Mouse (Mus musculus) CH12.LX (cell line): ENCODE measurements around the gene Ccser1. TPM values are rescaled to one million over a fixed set of nuclear protein-coding genes. Genes with fewer than 3 reads are reported as not detected.

Source experiments
- DNase-seq: peaks from one replicate; pipeline ENCODE4 v3.0.0-alpha.2; 2013; ENCODE audit errors: extremely low read depth
- H3K27ac ChIP-seq: 2 replicates; pipeline ENCODE4 v1.5.1; 2012; ENCODE audit warnings: low read depth, mild to moderate bottlenecking, control low read depth, moderate library complexity; ENCODE audit not compliant: insufficient read depth
- H3K27me3 ChIP-seq: replicated peaks from 2 replicates; pipeline ENCODE3; 2012; ENCODE audit warnings: inconsistent platforms
- H3K36me3 ChIP-seq, 2 experiments: replicated peaks in 1 of 2; 2 replicates each; pipeline versions ENCODE3 to v1.6.1; 2012; ENCODE audit warnings: inconsistent platforms in 1 of 2, low read length in 1 of 2, mild to moderate bottlenecking in 1 of 2, mixed read lengths in 1 of 2, moderate library complexity in 1 of 2; ENCODE audit not compliant: control insufficient read depth in 1 of 2, insufficient read depth in 1 of 2
- H3K4me1 ChIP-seq, 2 experiments: 2 replicates each; pipeline ENCODE4 v1.6.1; 2012; ENCODE audit warnings: inconsistent platforms in 1 of 2, moderate library complexity in 1 of 2; ENCODE audit not compliant: insufficient read depth in 2 of 2, control insufficient read depth in 1 of 2
- H3K4me2 ChIP-seq: 2 replicates; pipeline ENCODE4 v1.6.1; 2012; ENCODE audit warnings: low read depth, mild to moderate bottlenecking, control low read depth; ENCODE audit not compliant: poor library complexity, insufficient read depth, severe bottlenecking
- H3K4me3 ChIP-seq, 3 experiments: fragments of 150-350 bp in 1 of 3; sonication (generic) in 1 of 3; replicated peaks in 1 of 3; 2 replicates each; pipeline versions ENCODE3 to v1.5.1; 2011 to 2012; ENCODE audit warnings: low read depth in 2 of 3, low read length in 2 of 3, mild to moderate bottlenecking in 2 of 3, moderate library complexity in 2 of 3, control low read depth in 1 of 3, improper control_type of control experiment in 1 of 3, inconsistent platforms in 1 of 3, mixed read lengths in 1 of 3; ENCODE audit not compliant: poor library complexity in 1 of 3
- H3K79me2 ChIP-seq: replicated peaks from 2 replicates; pipeline ENCODE4 v1.6.1; 2012; ENCODE audit warnings: mild to moderate bottlenecking, moderate library complexity; ENCODE audit not compliant: control insufficient read depth, poor library complexity, insufficient read depth, severe bottlenecking; ENCODE audit errors: extremely low read depth
- H3K9ac ChIP-seq: 2 replicates; pipeline ENCODE4 v1.6.1; 2012; ENCODE audit warnings: low read depth, mild to moderate bottlenecking, control low read depth, moderate library complexity; ENCODE audit not compliant: insufficient read depth
- H3K9me3 ChIP-seq: replicated peaks from 2 replicates; pipeline ENCODE3; 2012; ENCODE audit warnings: low read length, inconsistent platforms, mixed read lengths
- BHLHE40 ChIP-seq: IDR thresholded peaks from 2 replicates; pipeline ENCODE4 v1.6.1; 2011; ENCODE audit warnings: mild to moderate bottlenecking, low read depth, low read length, improper control_type of control experiment
- E2F4 ChIP-seq: IDR thresholded peaks from 2 replicates; pipeline ENCODE4 v1.6.1; 2011; ENCODE audit warnings: low read depth, low read length, improper control_type of control experiment; ENCODE audit not compliant: insufficient replicate concordance
- ELF1 ChIP-seq: IDR thresholded peaks from 2 replicates; pipeline ENCODE4 v1.6.1; 2014; ENCODE audit warnings: low read depth, mild to moderate bottlenecking, inconsistent platforms, low read length, improper control_type of control experiment
- HCFC1 ChIP-seq: IDR thresholded peaks from 2 replicates; pipeline ENCODE4 v1.6.1; 2012; ENCODE audit warnings: low read depth, mild to moderate bottlenecking, inconsistent platforms, low read length, improper control_type of control experiment
- JUND ChIP-seq: conservative IDR thresholded peaks from 2 replicates; pipeline ENCODE4 v1.6.1; 2011; ENCODE audit warnings: low read depth, low read length, improper control_type of control experiment
- KAT2A ChIP-seq: IDR thresholded peaks from 2 replicates; pipeline ENCODE4 v1.6.1; 2012; ENCODE audit warnings: low read length, improper control_type of control experiment, inconsistent platforms; ENCODE audit not compliant: insufficient replicate concordance
- MAFK ChIP-seq: IDR thresholded peaks from 2 replicates; pipeline ENCODE4 v1.6.1; 2011; ENCODE audit warnings: low read length, improper control_type of control experiment; ENCODE audit not compliant: insufficient replicate concordance
- MAX ChIP-seq: IDR thresholded peaks from 2 replicates; pipeline ENCODE4 v1.6.1; 2011; ENCODE audit warnings: low read length, improper control_type of control experiment
- MEF2A ChIP-seq: IDR thresholded peaks from 2 replicates; pipeline ENCODE4 v1.6.1; 2014; ENCODE audit warnings: low read depth, mild to moderate bottlenecking, inconsistent platforms, low read length, improper control_type of control experiment, borderline replicate concordance
- MYC ChIP-seq: IDR thresholded peaks from 2 replicates; pipeline ENCODE4 v1.6.1; 2011; ENCODE audit warnings: low read depth, mild to moderate bottlenecking, improper control_type of control experiment, low read length
- NELFE ChIP-seq: IDR thresholded peaks from 2 replicates; pipeline ENCODE4 v1.6.1; 2011; ENCODE audit warnings: low read depth, low read length, improper control_type of control experiment
- NRF1 ChIP-seq: IDR thresholded peaks from 2 replicates; pipeline ENCODE4 v1.6.1; 2014; ENCODE audit warnings: low read depth, mild to moderate bottlenecking, inconsistent platforms, low read length, improper control_type of control experiment, moderate library complexity
- POLR2AphosphoS2 ChIP-seq: IDR thresholded peaks from 2 replicates; pipeline ENCODE4 v1.6.1; 2011; ENCODE audit warnings: low read depth, low read length, improper control_type of control experiment
- RAD21 ChIP-seq: IDR thresholded peaks from 2 replicates; pipeline ENCODE4 v1.6.1; 2011; ENCODE audit warnings: low read depth, mild to moderate bottlenecking, low read length, improper control_type of control experiment, moderate library complexity
- RCOR1 ChIP-seq: conservative IDR thresholded peaks from 2 replicates; pipeline ENCODE4 v1.6.1; 2012; ENCODE audit warnings: low read depth, mild to moderate bottlenecking, inconsistent platforms, low read length, improper control_type of control experiment
- TBP ChIP-seq: conservative IDR thresholded peaks from 2 replicates; pipeline ENCODE4 v1.6.1; 2011; ENCODE audit warnings: low read depth, low read length, improper control_type of control experiment
- TCF12 ChIP-seq: IDR thresholded peaks from 2 replicates; pipeline ENCODE4 v1.6.1; 2014; ENCODE audit warnings: low read depth, mild to moderate bottlenecking, inconsistent platforms, low read length, improper control_type of control experiment
- UBTF ChIP-seq: IDR thresholded peaks from 2 replicates; pipeline ENCODE4 v1.6.1; 2012; ENCODE audit warnings: low read depth, mild to moderate bottlenecking, inconsistent platforms, low read length, improper control_type of control experiment, moderate library complexity
- USF1 ChIP-seq: IDR thresholded peaks from 2 replicates; pipeline ENCODE4 v1.6.1; 2014; ENCODE audit warnings: low read depth, mild to moderate bottlenecking, inconsistent platforms, low read length, improper control_type of control experiment
- ZC3H11A ChIP-seq: IDR thresholded peaks from 2 replicates; pipeline ENCODE4 v1.6.1; 2012; ENCODE audit warnings: low read depth, mild to moderate bottlenecking, inconsistent platforms, low read length, improper control_type of control experiment
- ZKSCAN1 ChIP-seq: IDR thresholded peaks from 2 replicates; pipeline ENCODE4 v1.6.1; 2012; ENCODE audit warnings: low read depth, inconsistent platforms, low read length, improper control_type of control experiment, borderline replicate concordance
- ZNF384 ChIP-seq: IDR thresholded peaks from 2 replicates; pipeline ENCODE4 v1.6.1; 2012; ENCODE audit warnings: low read depth, low read length, improper control_type of control experiment, inconsistent platforms
- dilution Hi-C: fragments of 300-500 bp; cut with MboI; formaldehyde crosslinking; loops from 2 replicates; pipeline ENCODE4 v1.14.3; 2020; ENCODE audit warnings: low sequenced_read_pairs; ENCODE audit not compliant: extremely low pct_unique_long_range_greater_than_20kb, extremely low pct_ligation_motif_present
- in situ Hi-C: fragments of 300-500 bp; cut with MboI; formaldehyde crosslinking; loops from 3 replicates; pipeline ENCODE4 v1.14.3; 2019; ENCODE audit warnings: low sequenced_read_pairs, low pct_ligation_motif_present, low pct_unique_long_range_greater_than_20kb, mixed read lengths
- polyA plus RNA-seq: library from polyadenylated mRNA; unstranded; fragments of >175 nt; gene quantifications from 2 replicates; pipeline ENCODE4 v1.2.1, GENCODE M21; 2012; ENCODE audit warnings: low read depth; ENCODE audit not compliant: insufficient read length
- total RNA-seq, 2 experiments: library from RNA; depleted of rRNA; stranded (reverse); fragments of 300-350 nt in 1 of 2; fragments of >200 nt in 1 of 2; gene quantifications; 2 replicates each; pipeline ENCODE4 v1.2.3; 2012 to 2014

Gene Ccser1
- total and polyA plus RNA-seq, 3 experiments: not detected

GRCm38 (mm10) chr6:61155059-61155629, 25.0 kb upstream of the Ccser1 start:
- in situ Hi-C loops: no loop called here
- H3K4me1 ChIP-seq: no peaks in the 10 kb centered on the region
- no peak overlapping the region for H3K4me3 ChIP-seq
- H3K27ac ChIP-seq: no peak overlapping the region
- peaks cover 34% of the 10 kb centered on the region for H3K9me3 ChIP-seq
- no peak overlapping the region for H3K9ac ChIP-seq
- no peak for TF ChIP-seq ZKSCAN1
- TF ChIP-seq JUND: no peak
- no peak for TF ChIP-seq HCFC1
- no peak for TF ChIP-seq MAFK
- no peak for TF ChIP-seq TBP
- TF ChIP-seq E2F4: no peak
- TF ChIP-seq NELFE: no peak
- TF ChIP-seq, all 38 proteins: peak for 0
- no peak for DNase-seq
- Histone ChIP-seq H3K36me3 (no peaks in the 10 kb centered on the region), H3K4me2 (no peak overlapping the region), H3K79me2 (no peaks in the 10 kb centered on the region), H3K27me3 (no peaks in the 10 kb centered on the region)
- dilution Hi-C loops: no loop called here

DNA sequence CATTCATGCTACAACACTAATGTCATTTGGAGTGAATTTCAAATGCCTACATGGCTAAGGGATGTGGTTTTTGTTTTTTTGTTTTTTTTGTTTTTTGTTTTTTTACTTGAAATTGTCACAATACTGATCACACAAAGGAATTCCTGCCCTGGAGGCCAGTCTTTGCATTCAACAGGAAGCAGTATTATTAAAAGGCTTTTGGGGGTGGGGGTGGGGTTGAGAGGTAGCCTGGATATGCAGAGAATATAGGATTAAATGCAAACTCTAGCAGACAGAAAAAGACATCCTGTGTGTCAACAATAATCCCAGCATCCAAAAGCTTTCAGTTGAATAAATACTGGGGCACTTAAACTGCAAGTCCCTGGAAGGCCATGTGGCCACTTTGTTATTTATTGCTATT, 24.4 kb upstream of the Ccser1 start:
- dilution Hi-C loops: no loop called here
- Histone ChIP-seq H3K9me3 (peaks cover 30% of the 10 kb centered on the region), H3K79me2 (no peaks in the 10 kb centered on the region), H3K27ac (no peak overlapping the region), H3K9ac (no peak overlapping the region), H3K27me3 (no peaks in the 10 kb centered on the region), H3K4me3 (no peak overlapping the region), H3K4me1 (no peaks in the 10 kb centered on the region), H3K36me3 (no peaks in the 10 kb centered on the region), H3K4me2 (no peak overlapping the region)
- DNase-seq: no peak
- TF ChIP-seq UBTF (no peak), ELF1 (no peak), MEF2A (no peak), NELFE (no peak), USF1 (no peak), MYC (no peak), JUND (no peak), TCF12 (no peak), POLR2AphosphoS2 (no peak), NRF1 (no peak), MAFK (no peak), BHLHE40 (no peak), MAX (no peak), ZC3H11A (no peak), RAD21 (no peak), ZNF384 (no peak), RCOR1 (no peak), KAT2A (no peak)
- in situ Hi-C loops: no loop called here
